Mouse (Mus musculus): Measurements from ENCODE around the gene Eif5a.

DNA sequence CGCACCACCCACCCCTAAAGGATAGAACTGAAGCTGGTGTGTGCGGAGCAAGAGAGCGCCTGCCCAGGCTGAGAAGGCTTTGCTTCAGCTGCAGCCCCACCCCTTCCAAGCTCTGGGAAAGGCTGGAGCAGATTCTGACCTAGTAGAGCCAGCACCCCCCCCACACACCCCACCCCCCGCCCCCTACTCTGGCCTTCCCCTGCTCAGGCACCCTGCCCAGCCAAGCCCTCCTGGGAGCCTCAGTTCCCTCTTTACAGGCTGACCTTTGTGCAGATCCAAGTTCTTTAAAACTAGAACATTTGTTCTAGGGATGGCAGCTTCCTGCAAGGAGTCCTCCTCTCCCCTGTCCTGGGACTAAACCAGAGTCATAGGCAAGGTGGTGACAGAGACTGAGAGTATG, 15.6 kb upstream of the Eif5a start:
- no peak for TF ChIP-seq POLR2A (IDR thresholded peaks at IDR 0.05; ENCODE audit: borderline replicate concordance, insufficient read depth, low read length)
- TF ChIP-seq CTCF (IDR thresholded peaks at IDR 0.05; ENCODE audit: borderline replicate concordance, insufficient read depth, low read depth, low read length), result no peak

Measured in cerebellum, adult 2 months (tissue).